Mouse (Mus musculus) MEL-GATA-1-ER (cell line): ENCODE data around the gene Zbtb20.

Experiments used
- DNase-seq: peaks from one replicate; pipeline ENCODE4 v3.0.0-alpha.2; 2012; ENCODE audit warnings: low read depth; ENCODE audit errors: extremely low read depth

Zbtb20 gene

DNA sequence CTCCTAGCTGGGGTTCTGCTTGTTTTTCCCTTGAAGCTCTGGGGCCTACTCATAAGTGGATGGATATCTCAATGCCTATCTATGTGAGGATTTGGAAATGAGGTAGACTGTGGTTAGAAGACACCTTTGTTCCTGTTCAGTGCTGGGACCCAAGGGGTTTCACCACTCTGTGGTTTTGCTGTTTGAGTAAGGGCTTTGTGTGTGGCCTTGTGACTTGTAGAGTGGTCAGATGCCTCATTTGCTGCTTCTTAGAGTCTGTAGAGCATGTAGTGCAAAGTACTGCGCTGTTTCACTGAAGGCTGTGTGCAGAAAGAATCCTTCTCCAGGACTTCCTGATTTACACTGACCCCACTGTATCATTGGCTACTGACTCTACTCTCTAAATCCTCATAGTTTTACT lies 314.7 kb downstream of the Zbtb20 start:
- no peak for DNase-seq

GRCm38 (mm10) chr16:43191060-43191850 lies 315.6 kb downstream of the Zbtb20 start:
- no peak for DNase-seq

DNA sequence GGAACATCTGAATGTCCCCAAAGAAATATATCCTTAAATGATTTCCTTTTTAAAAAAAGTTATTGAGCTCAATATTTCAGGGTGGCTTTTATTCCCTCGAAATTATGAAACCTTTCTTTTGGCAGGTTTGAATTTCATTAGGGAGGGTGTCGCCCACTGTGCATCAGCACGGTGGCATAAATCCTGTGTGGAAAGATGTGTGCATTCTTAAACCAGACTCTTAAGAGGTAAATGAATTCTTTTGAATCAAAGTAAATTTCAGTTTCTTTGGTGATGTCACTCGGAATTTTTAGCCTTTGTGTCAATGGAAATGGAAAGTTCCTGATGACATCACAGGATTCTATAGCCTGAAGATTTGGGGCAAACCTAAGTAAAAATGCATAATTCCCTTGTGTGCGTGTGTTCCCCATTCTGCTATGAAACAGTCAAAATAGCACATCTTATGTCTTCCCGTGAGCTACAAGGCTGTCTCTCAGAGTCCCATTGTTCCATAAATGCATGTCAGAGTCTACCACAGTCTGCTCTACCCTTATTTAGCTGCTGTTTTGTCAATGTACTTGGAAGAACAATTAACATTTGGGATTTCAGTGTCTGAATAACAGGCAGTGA lies 318.1 kb downstream of the Zbtb20 start:
- no peak for DNase-seq

- DNase-seq, result no peak
Observed at GRCm38 (mm10) chr16:43217336-43218006, 341.8 kb downstream of the Zbtb20 start.

DNA sequence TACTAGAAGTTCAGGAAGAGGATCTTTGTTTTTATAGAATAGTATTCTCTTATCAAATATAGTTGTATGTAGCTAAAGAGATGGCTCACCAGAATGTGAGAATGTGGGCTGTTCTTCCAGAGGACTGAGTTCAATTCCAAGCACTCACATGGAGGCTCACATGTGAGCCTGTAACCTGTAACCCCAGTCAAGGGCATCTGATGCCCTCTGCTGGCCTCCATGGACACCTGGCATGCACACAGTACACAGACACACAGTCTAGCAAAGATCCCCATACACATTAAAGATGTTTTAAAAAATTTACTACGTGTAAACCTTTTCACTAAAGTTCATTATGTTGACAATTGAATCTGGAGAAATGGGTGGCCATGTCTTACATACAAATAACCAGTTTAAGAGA lies 343.7 kb downstream of the Zbtb20 start:
- DNase-seq, result no peak

GRCm38 (mm10) chr16:43221313-43221712 lies 345.6 kb downstream of the Zbtb20 start:
- DNase-seq, result no peak

GRCm38 (mm10) chr16:43230253-43230652 lies 354.6 kb downstream of the Zbtb20 start:
- no peak for DNase-seq

DNA sequence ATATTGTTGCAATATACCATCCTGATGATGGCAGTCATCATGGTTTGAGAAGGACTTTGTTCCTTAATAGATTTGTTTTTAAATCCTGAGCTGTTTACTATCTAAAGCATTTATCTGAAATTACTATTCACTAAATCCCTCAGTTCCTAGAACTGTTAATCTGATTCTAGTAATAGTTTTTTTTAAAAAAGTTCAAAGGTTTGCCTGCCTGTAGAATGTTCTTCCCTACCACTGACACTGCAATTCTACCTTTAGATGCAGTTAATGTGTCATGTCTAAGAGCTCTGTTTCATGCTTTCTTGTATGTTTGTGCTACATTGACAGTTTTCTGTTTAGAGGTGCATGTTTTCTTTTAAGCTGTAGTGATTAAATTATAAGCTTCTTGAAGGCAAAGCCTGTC lies 358.6 kb downstream of the Zbtb20 start:
- DNase-seq, result no peak

- no peak for DNase-seq
Observed at GRCm38 (mm10) chr16:43235317-43235716, 359.6 kb downstream of the Zbtb20 start.

GRCm38 (mm10) chr16:43235721-43236159 lies 360.1 kb downstream of the Zbtb20 start:
- no peak for DNase-seq

DNA sequence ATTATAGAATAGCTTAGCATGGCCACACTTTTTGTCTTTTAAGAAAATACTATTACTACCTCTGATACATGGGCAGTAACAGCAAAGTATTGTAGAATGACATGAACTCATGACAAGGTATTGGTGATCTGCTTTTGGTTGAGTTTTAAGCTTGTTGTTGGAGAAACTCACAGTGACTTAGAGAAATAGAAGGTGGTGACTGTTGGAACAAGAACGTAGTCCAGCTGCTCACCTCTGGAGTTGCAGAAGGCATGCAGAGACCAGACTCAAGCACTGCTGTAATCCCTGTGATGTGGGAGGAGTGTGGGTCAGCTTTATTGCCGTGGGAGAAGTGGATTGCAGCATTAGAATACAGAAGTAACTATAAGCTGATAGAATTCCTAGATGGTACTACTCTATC lies 361.9 kb downstream of the Zbtb20 start:
- DNase-seq, result no peak

- no peak for DNase-seq
Observed at GRCm38 (mm10) chr16:43247026-43247425, 371.3 kb downstream of the Zbtb20 start.

DNA sequence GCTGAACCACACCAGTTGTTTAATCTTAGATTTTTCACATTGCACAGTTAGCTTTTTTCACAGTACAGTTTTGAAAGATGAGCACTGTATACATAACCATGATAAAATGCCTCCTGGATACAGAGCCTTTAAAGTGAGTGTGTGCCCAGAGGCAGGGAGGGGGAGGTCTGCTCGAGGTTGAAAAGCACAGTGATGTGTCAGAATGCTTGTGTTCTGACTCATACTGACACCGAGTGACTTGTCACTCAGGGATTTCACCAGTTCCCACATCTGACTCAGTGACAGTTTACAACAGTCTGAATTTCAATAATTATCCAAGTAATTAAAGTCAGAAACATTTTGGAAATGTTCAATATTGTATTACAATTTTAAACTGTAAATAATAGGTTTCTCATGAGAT lies 377.4 kb downstream of the Zbtb20 start:
- DNase-seq, result no peak

DNA sequence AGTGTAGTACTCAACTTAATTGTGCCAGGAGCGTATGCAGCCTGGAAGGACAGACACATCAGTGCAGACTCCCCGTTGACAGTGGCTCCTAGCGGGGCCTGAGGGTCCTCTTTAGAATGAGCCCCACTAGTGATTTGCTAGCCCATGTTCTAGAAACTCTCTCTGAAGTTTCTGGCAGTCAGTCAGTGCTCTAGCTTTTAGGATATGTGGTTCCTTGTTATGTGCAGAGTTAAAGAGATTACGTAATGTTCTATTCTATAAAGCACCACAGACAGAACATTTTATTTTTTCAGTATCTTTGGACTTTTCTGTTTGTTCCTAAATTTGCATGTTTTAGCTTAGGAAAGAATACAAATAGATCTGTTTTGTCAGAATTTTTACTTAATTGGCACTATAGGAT lies 378.1 kb downstream of the Zbtb20 start:
- no peak for DNase-seq

DNA sequence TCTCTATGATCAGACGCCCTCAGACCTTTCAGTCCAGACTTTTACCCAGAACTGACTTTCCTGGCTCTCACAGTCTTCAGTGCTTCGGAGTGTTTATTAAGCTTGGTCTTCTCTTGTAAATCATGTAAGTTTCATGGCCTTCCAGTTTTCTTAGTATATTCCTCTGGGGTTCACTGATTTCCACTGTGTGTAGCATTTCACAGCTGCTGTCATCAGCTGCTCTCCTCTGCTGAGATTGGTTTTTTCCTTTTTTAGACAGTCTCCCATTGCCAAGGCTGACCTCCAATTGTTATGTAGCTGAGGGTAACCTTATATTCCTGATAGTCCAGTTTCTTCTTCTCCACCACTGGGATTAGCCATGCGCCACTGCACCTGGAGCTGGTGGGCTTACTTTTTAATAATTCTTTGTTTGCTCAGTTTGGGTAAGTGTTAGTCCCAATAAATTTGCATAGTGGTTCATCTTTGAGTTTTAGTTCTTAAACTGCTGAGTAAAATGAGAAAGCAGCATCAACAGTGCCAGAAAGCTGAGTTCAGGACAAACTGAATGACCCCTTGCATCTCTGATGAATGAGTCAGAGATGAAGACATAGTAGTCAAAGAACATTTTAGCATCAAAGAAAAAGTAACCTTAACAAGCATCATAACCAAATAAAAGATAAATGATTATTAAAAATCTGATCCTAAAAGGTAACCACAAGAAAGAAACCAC lies 380.7 kb downstream of the Zbtb20 start:
- no peak for DNase-seq

- no peak for DNase-seq
Observed at GRCm38 (mm10) chr16:43256900-43257281, 381.2 kb downstream of the Zbtb20 start.

GRCm38 (mm10) chr16:43259466-43259865 lies 383.8 kb downstream of the Zbtb20 start:
- no peak for DNase-seq

GRCm38 (mm10) chr16:43260862-43261261 lies 385.2 kb downstream of the Zbtb20 start:
- no peak for DNase-seq

DNA sequence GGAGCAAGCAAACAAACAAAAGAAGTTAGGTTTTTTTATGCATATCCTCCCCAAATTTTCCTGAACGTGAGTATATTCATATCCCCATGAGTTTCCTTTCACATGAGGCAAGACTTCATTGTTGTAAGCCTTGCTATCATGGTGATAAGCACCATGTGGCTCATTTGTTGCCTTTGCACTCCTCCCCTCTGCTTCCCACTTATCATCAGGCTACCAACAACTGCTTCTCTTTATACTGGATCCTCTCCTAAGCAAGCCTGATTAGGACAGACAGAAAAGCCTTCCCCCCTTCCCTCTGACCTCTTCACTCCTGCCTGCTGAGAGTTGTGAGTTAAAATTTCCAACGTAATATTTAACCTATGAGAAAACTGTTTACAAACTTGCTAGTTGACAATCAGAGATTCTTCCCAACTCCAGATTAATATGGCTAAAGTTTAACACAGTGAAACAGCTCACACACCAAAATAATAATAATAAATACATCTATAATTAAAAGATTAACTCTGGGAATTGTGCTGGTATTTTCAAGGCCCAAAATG lies 398.4 kb downstream of the Zbtb20 start:
- DNase-seq, result no peak

- no peak for DNase-seq
Observed at GRCm38 (mm10) chr16:43276764-43277163, 401.1 kb downstream of the Zbtb20 start.

GRCm38 (mm10) chr16:43286319-43286718 lies 410.6 kb downstream of the Zbtb20 start:
- no peak for DNase-seq
